Mouse (Mus musculus): ENCODE measurements at regions not wholly inside any gene's neighbourhood (a gene's known extent, or its start where the extent isn't known, plus 50 kb on each side); places are given as distances from the start of the nearest gene placed in this dataset.

GRCm38 (mm10) chr12:7777220-7778055 lies 200.0 kb upstream of the Apob start:
- DNase-seq (ENCODE audit: low read depth) = peak; percentile 5

GRCm38 (mm10) chr12:7778056-7778440 lies 199.4 kb upstream of the Apob start:
- no peak for DNase-seq (ENCODE audit: low read depth)

- no peak for DNase-seq (ENCODE audit: low read depth)
Observed at GRCm38 (mm10) chr12:7816616-7817015, 160.8 kb upstream of the Apob start.

GRCm38 (mm10) chr12:7820006-7820704 lies 157.3 kb upstream of the Apob start:
- no peak for DNase-seq (ENCODE audit: low read depth)

GRCm38 (mm10) chr12:7820718-7821117 lies 156.7 kb upstream of the Apob start:
- DNase-seq (ENCODE audit: low read depth) = no peak

GRCm38 (mm10) chr12:7835731-7836130 lies 141.7 kb upstream of the Apob start:
- DNase-seq (ENCODE audit: low read depth) = no peak

GRCm38 (mm10) chr12:7853876-7854275 lies 123.6 kb upstream of the Apob start:
- DNase-seq (ENCODE audit: low read depth) = no peak

GRCm38 (mm10) chr12:7855683-7856082 lies 121.8 kb upstream of the Apob start:
- no peak for DNase-seq (ENCODE audit: low read depth)

GRCm38 (mm10) chr12:7859533-7859932 lies 117.9 kb upstream of the Apob start:
- DNase-seq (ENCODE audit: low read depth) = no peak

- peak; percentile 10 for DNase-seq (ENCODE audit: low read depth)
Observed at GRCm38 (mm10) chr12:7870004-7870403, 107.4 kb upstream of the Apob start.

- no peak for DNase-seq (ENCODE audit: low read depth)
Observed at GRCm38 (mm10) chr12:7870473-7870872, 107.0 kb upstream of the Apob start.

GRCm38 (mm10) chr12:7875454-7875853 lies 102.0 kb upstream of the Apob start:
- DNase-seq (ENCODE audit: low read depth) = no peak

- DNase-seq (ENCODE audit: low read depth) = no peak
Observed at GRCm38 (mm10) chr12:7876302-7877063, 101.0 kb upstream of the Apob start.

- no peak for DNase-seq (ENCODE audit: low read depth)
Observed at GRCm38 (mm10) chr12:7878761-7879160, 98.7 kb upstream of the Apob start.

GRCm38 (mm10) chr12:7896156-7896555 lies 81.3 kb upstream of the Apob start:
- DNase-seq (ENCODE audit: low read depth) = no peak

- no peak for DNase-seq (ENCODE audit: low read depth)
Observed at GRCm38 (mm10) chr12:7905329-7905728, 72.1 kb upstream of the Apob start.

- DNase-seq (ENCODE audit: low read depth) = no peak
Observed at GRCm38 (mm10) chr12:7906831-7907230, 70.6 kb upstream of the Apob start.

GRCm38 (mm10) chr12:7909746-7910360 lies 67.6 kb upstream of the Apob start:
- DNase-seq (ENCODE audit: low read depth) = no peak

- no peak for DNase-seq (ENCODE audit: low read depth)
Observed at GRCm38 (mm10) chr12:7910509-7910908, 66.9 kb upstream of the Apob start.

GRCm38 (mm10) chr12:7918385-7918784 lies 59.1 kb upstream of the Apob start:
- DNase-seq (ENCODE audit: low read depth) = no peak

- DNase-seq (ENCODE audit: low read depth) = peak; percentile 22
Observed at GRCm38 (mm10) chr12:7918967-7919708, 58.3 kb upstream of the Apob start.
